Mouse (Mus musculus) MEL (cell line): ENCODE results near the gene Zdhhc11. TPM values are rescaled to one million over a fixed set of nuclear protein-coding genes. Genes with fewer than 3 reads are reported as not detected.

ENCODE experiments used
- DNase-seq: peaks from one replicate; pipeline ENCODE4 v3.0.0; 2011; ENCODE audit warnings: low read depth, low spot score
- H3K27ac ChIP-seq: 2 replicates; pipeline ENCODE4 v1.5.1; 2012; ENCODE audit warnings: low read depth, mild to moderate bottlenecking, control low read depth, low read length, moderate library complexity; ENCODE audit not compliant: control insufficient read depth
- H3K27me3 ChIP-seq, 2 experiments: fragments of 150-350 bp in 1 of 2; sonication (generic) in 1 of 2; 2 replicates each; pipeline ENCODE4 v1.6.1; 2012; ENCODE audit warnings: low read length in 2 of 2, mild to moderate bottlenecking in 2 of 2, improper control_type of control experiment in 1 of 2, moderate library complexity in 1 of 2; ENCODE audit not compliant: insufficient read depth in 2 of 2, control insufficient read depth in 1 of 2
- H3K36me3 ChIP-seq, 2 experiments: 2 replicates each; pipeline ENCODE4 v1.6.1; 2012 to 2014; ENCODE audit warnings: low read length in 2 of 2, improper control_type of control experiment in 1 of 2, inconsistent platforms in 1 of 2, mild to moderate bottlenecking in 1 of 2; ENCODE audit not compliant: insufficient read depth in 2 of 2, control insufficient read depth in 1 of 2
- H3K4me1 ChIP-seq, 2 experiments: fragments of 150-350 bp in 1 of 2; sonication (generic) in 1 of 2; 2 replicates each; pipeline ENCODE4 v1.6.1; 2012; ENCODE audit warnings: low read length in 2 of 2, improper control_type of control experiment in 1 of 2, mild to moderate bottlenecking in 1 of 2; ENCODE audit not compliant: insufficient read depth in 2 of 2, control insufficient read depth in 1 of 2
- H3K4me3 ChIP-seq, 2 experiments: fragments of 150-350 bp in 1 of 2; sonication (generic) in 1 of 2; 2 replicates each; pipeline ENCODE4 v1.5.1; 2012; ENCODE audit warnings: low read depth in 2 of 2, low read length in 2 of 2, mild to moderate bottlenecking in 2 of 2, moderate library complexity in 2 of 2, control low read depth in 1 of 2, improper control_type of control experiment in 1 of 2; ENCODE audit not compliant: control insufficient read depth in 1 of 2, insufficient read depth in 1 of 2
- H3K79me2 ChIP-seq: 2 replicates; pipeline ENCODE4 v1.6.1; 2012; ENCODE audit warnings: mild to moderate bottlenecking, low read length, moderate library complexity; ENCODE audit not compliant: control insufficient read depth, poor library complexity, insufficient read depth
- H3K9ac ChIP-seq: 2 replicates; pipeline ENCODE4 v1.6.1; 2012; ENCODE audit warnings: low read depth, mild to moderate bottlenecking, control low read depth, low read length, moderate library complexity; ENCODE audit not compliant: control insufficient read depth, poor library complexity, severe bottlenecking
- H3K9me3 ChIP-seq: fragments of 150-350 bp; sonication (generic); replicated peaks from 2 replicates; pipeline ENCODE4 v1.6.1; 2012; ENCODE audit warnings: mild to moderate bottlenecking, low read length, improper control_type of control experiment, moderate library complexity; ENCODE audit not compliant: insufficient read depth
- BHLHE40 ChIP-seq: IDR thresholded peaks from 2 replicates; pipeline ENCODE4 v1.6.1; 2012; ENCODE audit warnings: low read depth, mild to moderate bottlenecking, inconsistent platforms, low read length, improper control_type of control experiment, borderline replicate concordance
- CHD1 ChIP-seq: IDR thresholded peaks from 2 replicates; pipeline ENCODE4 v1.6.1; 2012; ENCODE audit warnings: low read depth, mild to moderate bottlenecking, inconsistent platforms, low read length, improper control_type of control experiment
- GABPA ChIP-seq: IDR thresholded peaks from 2 replicates; pipeline ENCODE4 v1.6.1; 2012; ENCODE audit warnings: low read depth, mild to moderate bottlenecking, inconsistent platforms, low read length, improper control_type of control experiment, moderate library complexity
- GATA1 ChIP-seq: IDR thresholded peaks from 2 replicates; pipeline ENCODE4 v1.6.1; 2011; ENCODE audit warnings: low read depth, low read length, improper control_type of control experiment
- MAX ChIP-seq: IDR thresholded peaks from 2 replicates; pipeline ENCODE4 v1.6.1; 2011; ENCODE audit warnings: low read length, improper control_type of control experiment
- MXI1 ChIP-seq: IDR thresholded peaks from 2 replicates; pipeline ENCODE4 v1.6.1; 2011; ENCODE audit warnings: mild to moderate bottlenecking, low read depth, low read length, improper control_type of control experiment
- MYC ChIP-seq: IDR thresholded peaks from 2 replicates; pipeline ENCODE4 v1.6.1; 2011; ENCODE audit warnings: low read depth, mild to moderate bottlenecking, low read length, improper control_type of control experiment, moderate library complexity
- NELFE ChIP-seq: IDR thresholded peaks from 2 replicates; pipeline ENCODE4 v1.6.1; 2011; ENCODE audit warnings: low read depth, low read length, improper control_type of control experiment
- NRF1 ChIP-seq: IDR thresholded peaks from 2 replicates; pipeline ENCODE4 v1.6.1; 2014; ENCODE audit warnings: low read depth, mild to moderate bottlenecking, inconsistent platforms, low read length, improper control_type of control experiment, moderate library complexity; ENCODE audit not compliant: poor library complexity, insufficient read depth, severe bottlenecking
- POLR2AphosphoS2 ChIP-seq: IDR thresholded peaks from 2 replicates; pipeline ENCODE4 v1.6.1; 2011; ENCODE audit warnings: low read length, improper control_type of control experiment
- RAD21 ChIP-seq: IDR thresholded peaks from 2 replicates; pipeline ENCODE4 v1.6.1; 2011; ENCODE audit warnings: mild to moderate bottlenecking, low read depth, low read length, improper control_type of control experiment
- RCOR1 ChIP-seq: IDR thresholded peaks from 2 replicates; pipeline ENCODE4 v1.6.1; 2012; ENCODE audit warnings: low read depth, mild to moderate bottlenecking, inconsistent platforms, low read length, improper control_type of control experiment
- SIN3A ChIP-seq: IDR thresholded peaks from 2 replicates; pipeline ENCODE4 v1.6.1; 2012; ENCODE audit warnings: low read length, improper control_type of control experiment, inconsistent platforms
- SMC3 ChIP-seq: IDR thresholded peaks from 2 replicates; pipeline ENCODE4 v1.6.1; 2011; ENCODE audit warnings: low read depth, low read length, improper control_type of control experiment
- TBP ChIP-seq: IDR thresholded peaks from 2 replicates; pipeline ENCODE4 v1.8.0; 2011; ENCODE audit warnings: low read depth, low read length, improper control_type of control experiment
- TCF12 ChIP-seq: IDR thresholded peaks from 2 replicates; pipeline ENCODE4 v1.6.1; 2014; ENCODE audit warnings: low read depth, mild to moderate bottlenecking, inconsistent platforms, low read length, improper control_type of control experiment, moderate library complexity
- UBTF ChIP-seq: IDR thresholded peaks from 2 replicates; pipeline ENCODE4 v1.6.1; 2012; ENCODE audit warnings: low read depth, mild to moderate bottlenecking, inconsistent platforms, low read length, improper control_type of control experiment, moderate library complexity, borderline replicate concordance; ENCODE audit not compliant: insufficient read depth
- USF1 ChIP-seq: IDR thresholded peaks from 2 replicates; pipeline ENCODE4 v1.6.1; 2014; ENCODE audit warnings: low read depth, mild to moderate bottlenecking, inconsistent platforms, low read length, improper control_type of control experiment, moderate library complexity
- polyA plus RNA-seq, 2 experiments: library from polyadenylated mRNA; stranded (reverse) in 1 of 2; unstranded in 1 of 2; fragments of >175 nt in 1 of 2; fragments of >200 nt in 1 of 2; gene quantifications; 2 replicates each; pipeline versions ENCODE4 v1.2.1 to v1.2.4; 2012; ENCODE audit warnings: low replicate concordance in 2 of 2, low read depth in 1 of 2; ENCODE audit not compliant: insufficient read length in 2 of 2, insufficient read depth in 1 of 2, missing spikeins in 1 of 2
- total RNA-seq: library from RNA; depleted of rRNA; stranded (reverse); fragments of 300-350 nt; gene quantifications from 2 replicates; pipeline ENCODE4 v1.2.3, GENCODE M21; 2012

The Zdhhc11 gene
- total and polyA plus RNA-seq, 3 experiments = not detected

DNA sequence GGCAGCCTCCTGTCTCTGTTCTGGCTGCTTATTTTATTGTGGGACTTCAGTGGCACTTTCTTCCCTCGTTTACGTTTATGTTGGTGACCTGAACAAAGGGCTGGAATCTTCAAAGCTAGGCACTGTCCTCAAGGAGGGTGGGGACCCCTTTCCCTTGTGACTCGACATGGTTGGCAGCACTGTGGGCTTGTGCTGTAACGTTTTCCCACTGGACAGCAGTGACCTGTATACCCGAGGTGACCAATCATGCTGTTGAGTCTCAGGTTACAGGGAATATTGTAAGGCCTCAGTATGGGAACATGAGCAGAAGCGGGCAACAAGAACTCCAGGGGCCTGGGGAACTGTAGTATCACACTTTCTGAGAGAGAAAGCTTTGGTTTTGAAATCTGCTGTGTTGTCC is 9.0 kb upstream of the Zdhhc11 start:
- no peak overlapping the region for H3K4me3 ChIP-seq
- no peaks in the 10 kb centered on the region for H3K4me1 ChIP-seq
- H3K27ac ChIP-seq = no peak overlapping the region
- H3K79me2 ChIP-seq = no peaks in the 10 kb centered on the region
- DNase-seq = no peak
- no peaks in the 10 kb centered on the region; a peak in 1 of 4 replicates for H3K36me3 ChIP-seq
- no peaks in the 10 kb centered on the region for H3K27me3 ChIP-seq
- no peak for TF ChIP-seq TBP
- no peak for TF ChIP-seq POLR2AphosphoS2
- TF ChIP-seq MXI1 = no peak
- no peak overlapping the region for H3K9ac ChIP-seq
- H3K9me3 ChIP-seq = no peaks in the 10 kb centered on the region

DNA sequence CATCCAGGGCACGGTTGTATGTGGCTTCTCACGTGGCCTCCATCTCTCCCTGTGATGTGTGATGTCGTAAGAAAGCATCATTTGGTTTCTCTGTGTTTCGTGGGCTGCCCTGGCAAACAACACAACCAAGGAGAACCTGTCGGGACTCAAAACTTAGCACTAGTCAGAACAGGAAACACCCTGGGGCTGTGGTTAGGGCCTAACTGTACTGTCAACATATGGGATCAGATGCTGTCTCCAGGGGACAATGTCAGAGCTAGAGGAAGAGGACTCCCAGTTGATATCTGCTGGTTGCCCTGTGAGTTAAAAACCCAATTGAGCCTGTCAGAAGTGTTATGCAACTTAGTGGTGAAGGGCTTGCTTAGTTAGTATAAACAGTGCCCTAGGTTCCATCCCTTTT is 8.1 kb upstream of the Zdhhc11 start:
- H3K9me3 ChIP-seq = no peaks in the 10 kb centered on the region
- TF ChIP-seq NRF1 (no peak), RAD21 (no peak), MXI1 (no peak)
- H3K9ac ChIP-seq = no peak overlapping the region
- no peak overlapping the region for H3K27ac ChIP-seq
- no peaks in the 10 kb centered on the region for H3K79me2 ChIP-seq
- H3K4me1 ChIP-seq = no peaks in the 10 kb centered on the region
- no peaks in the 10 kb centered on the region; a peak in 1 of 4 replicates for H3K36me3 ChIP-seq
- DNase-seq = no peak
- no peak overlapping the region for H3K4me3 ChIP-seq
- no peaks in the 10 kb centered on the region for H3K27me3 ChIP-seq

DNA sequence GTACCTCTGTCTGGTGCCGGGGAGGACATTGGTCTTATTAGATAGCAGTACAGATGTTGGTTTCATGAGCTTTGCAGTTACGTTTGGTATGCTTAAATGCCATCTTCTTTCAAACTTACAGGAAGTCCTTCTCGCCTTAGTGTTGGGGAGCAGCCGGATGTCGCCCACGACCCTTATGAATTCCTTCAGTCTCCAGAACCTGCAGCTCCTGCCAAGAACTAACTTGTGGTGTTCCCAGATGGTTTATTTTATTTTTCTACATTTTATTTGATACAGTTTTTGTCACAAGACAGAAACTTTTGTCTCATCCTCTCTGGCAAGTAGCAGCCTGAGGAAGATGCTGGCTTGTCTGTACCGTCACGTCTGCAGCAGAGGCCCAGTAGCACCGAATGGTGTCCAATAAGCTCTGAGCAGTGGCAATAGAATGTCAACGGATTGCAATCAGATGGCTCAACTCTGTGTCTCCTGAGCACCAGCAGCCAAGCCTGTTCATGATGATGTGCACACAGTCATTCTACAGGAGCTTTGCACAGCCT is 3.5 kb upstream of the Zdhhc11 start:
- Histone ChIP-seq H3K9ac (no peak overlapping the region), H3K9me3 (no peaks in the 10 kb centered on the region), H3K27ac (no peak overlapping the region), H3K79me2 (no peaks in the 10 kb centered on the region), H3K4me3 (no peak overlapping the region), H3K27me3 (no peaks in the 10 kb centered on the region), H3K36me3 (no peaks in the 10 kb centered on the region; a peak in 1 of 4 replicates), H3K4me1 (no peaks in the 10 kb centered on the region)
- DNase-seq = no peak
- TF ChIP-seq RCOR1 (no peak), SMC3 (no peak), TBP (no peak), MAX (no peak), GATA1 (no peak), TCF12 (no peak), MYC (no peak), NRF1 (no peak), BHLHE40 (no peak), NELFE (no peak), CHD1 (no peak), SIN3A (no peak), USF1 (no peak), UBTF (no peak), GABPA (no peak)
